Mouse (Mus musculus) Patski (cell line): Measurements from ENCODE around the gene Krt27. TPM values are rescaled to one million over a fixed set of nuclear protein-coding genes. Genes with fewer than 3 reads are reported as not detected.

ENCODE experiments used
- ATAC-seq: fragments of 100-300 bp; one replicate; pipeline ENCODE4 v1.8.0; 2021
- CTCF ChIA-PET: fragments of 350-600 bp; sonication (Branson Sonifier 250); formaldehyde crosslinking; loops from one replicate; lab custom pipeline; 2022; ENCODE audit warnings: inconsistent platforms; lab: Charles Lee
- POLR2A ChIA-PET: fragments of 350-600 bp; sonication (Branson Sonifier 250); formaldehyde crosslinking; loops from one replicate; lab custom pipeline; 2022; ENCODE audit warnings: antibody characterized with exemption, inconsistent platforms; lab: Charles Lee
- DNase-seq: peaks from one replicate; pipeline ENCODE4 v3.0.0-alpha.2; 2011; ENCODE audit warnings: low read depth, low spot score
- H3K27me3 ChIP-seq: fragments of 371-371 bp; one replicate; pipeline ENCODE4 v1.5.1; 2021
- CTCF ChIP-seq: fragments of 100-300 bp; IDR thresholded peaks from one replicate; pipeline ENCODE4 v1.5.1; 2021
- in situ Hi-C: fragments of 300-500 bp; cut with MboI; formaldehyde crosslinking; loops from 3 replicates; pipeline ENCODE4 v1.11.1; 2018; ENCODE audit warnings: low pct_unique_long_range_greater_than_20kb, mixed read lengths
- polyA plus RNA-seq: library from polyadenylated mRNA; unstranded; gene quantifications from one replicate; pipeline ENCODE4 v1.2.3, GENCODE M21; 2021

Gene Krt27
- polyA plus RNA-seq, 1 experiment from 2014 or later = not detected

DNA sequence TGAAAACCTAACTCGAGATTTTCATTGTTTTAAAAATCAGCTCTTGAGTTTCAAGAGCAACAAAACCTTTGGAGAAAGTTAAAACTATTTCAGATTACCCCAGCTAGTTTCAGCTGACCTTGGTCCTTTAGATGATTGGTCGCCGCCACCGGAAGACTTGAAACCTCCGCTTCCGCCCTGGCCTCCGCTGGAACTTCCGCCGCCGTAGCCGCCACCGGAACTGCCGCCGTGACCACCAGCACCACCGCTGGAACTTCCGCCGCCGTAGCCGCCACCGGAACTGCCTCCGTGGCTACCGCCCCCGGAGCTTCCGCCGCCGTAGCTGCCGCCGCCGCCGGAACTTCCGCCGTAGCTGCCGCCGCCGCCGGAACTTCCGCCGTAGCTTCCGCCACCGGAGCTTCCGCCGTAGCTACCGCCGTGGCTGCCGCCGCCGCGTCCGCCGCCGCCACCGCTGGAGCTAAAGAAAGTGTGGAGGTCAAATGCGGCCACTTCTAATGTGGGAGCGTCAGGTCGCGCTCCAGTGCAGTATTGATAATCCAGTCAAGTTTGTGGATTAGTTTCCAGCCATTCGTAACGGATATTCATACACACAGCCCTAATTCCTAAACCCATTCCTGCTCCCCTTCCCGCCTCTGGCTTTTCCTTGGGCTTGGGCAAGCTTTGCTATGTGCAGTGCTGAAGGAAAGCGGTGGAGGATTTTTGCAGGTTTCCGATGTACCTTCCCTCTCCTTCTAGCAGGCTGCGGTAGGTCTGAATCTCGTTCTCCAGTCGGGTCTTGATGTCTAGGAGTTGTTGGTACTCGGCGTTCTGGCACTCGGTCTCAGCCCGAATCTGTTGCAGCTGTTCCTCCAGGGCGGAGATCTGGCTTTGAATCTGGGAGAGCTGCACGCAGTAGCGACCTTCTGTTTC, 35.2 kb upstream of the Krt27 start:
- no peaks in the 10 kb centered on the region for H3K27me3 ChIP-seq
- ChIA-PET CTCF (interaction anchor here (0.7 to 1.7 kb wide), 7 partner anchors 17 to 912 kb away, joined by 3 to 5 read pairs (median 3); no protein-coding TSS in a partner anchor), POLR2A (no interaction called here)
- TF ChIP-seq CTCF = no peak
- in situ Hi-C loops = loop anchor here (10.0 kb wide), 1 partner anchor 189 kb away; no protein-coding TSS in a partner anchor
- ATAC-seq = peak; percentile 80
- no peak for DNase-seq

DNA sequence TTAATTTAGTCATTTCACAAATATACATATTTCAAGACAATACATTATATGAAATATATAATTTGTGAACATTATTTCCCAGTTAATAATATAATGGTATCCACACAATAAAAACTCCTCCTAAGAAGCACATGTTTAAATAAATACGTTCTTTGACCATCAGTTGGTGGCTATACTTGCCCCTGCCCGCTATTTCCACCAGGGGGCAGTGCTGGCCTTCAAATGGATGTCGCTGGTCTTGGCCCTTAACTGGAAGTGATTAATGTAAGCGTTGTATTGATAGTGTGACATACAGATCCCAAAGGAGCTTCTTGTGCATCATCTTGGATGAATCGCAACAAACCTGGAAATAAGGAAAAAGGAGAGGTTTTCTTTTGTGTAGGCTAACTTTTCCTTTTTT, 28.7 kb upstream of the Krt27 start:
- ChIA-PET CTCF (interaction anchor here (2.0 kb wide), 1 partner anchor 85 kb away, joined by 13 read pairs; no protein-coding TSS in a partner anchor), POLR2A (no interaction called here)
- peaks cover 16% of the 10 kb centered on the region for H3K27me3 ChIP-seq
- DNase-seq (no peak), ATAC-seq (no peak)
- in situ Hi-C loops = loop anchor here (5.0 to 10.0 kb wide), 2 partner anchors 33 to 625 kb away; no protein-coding TSS in a partner anchor
- peak; percentile 97 for TF ChIP-seq CTCF

DNA sequence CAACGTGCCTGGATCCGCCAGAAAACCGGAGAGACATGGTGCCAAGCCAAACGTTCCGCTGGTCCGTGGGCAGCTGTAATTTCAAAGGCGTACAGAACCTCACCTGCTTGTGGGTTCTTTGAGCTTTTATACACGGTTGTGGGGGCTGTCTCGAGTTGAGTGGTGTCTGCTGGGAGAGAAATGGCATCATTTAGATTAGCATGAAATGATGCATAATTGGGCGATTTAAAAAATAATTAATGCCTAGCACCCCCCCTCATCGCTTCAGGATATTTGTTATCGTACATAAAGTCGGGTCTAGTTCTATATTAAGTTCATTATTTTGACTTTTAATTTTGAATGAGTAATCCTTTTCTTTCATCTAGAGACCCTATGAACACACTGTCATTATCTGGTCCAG, 23.9 kb upstream of the Krt27 start, which contains the start of gene Krt28:
Gene Krt28 (minus strand): TSS at position 101 of the 400 bp plus-strand sequence.
- CTCF ChIA-PET = no interaction called here
- in situ Hi-C loops = loop anchor here (5.0 to 10.0 kb wide), 2 partner anchors 37 to 630 kb away; no protein-coding TSS in a partner anchor
- peaks cover 43% of the 10 kb centered on the region for H3K27me3 ChIP-seq
- TF ChIP-seq CTCF = no peak
- no peak for DNase-seq
- no peak for ATAC-seq
- POLR2A ChIA-PET = no interaction called here

DNA sequence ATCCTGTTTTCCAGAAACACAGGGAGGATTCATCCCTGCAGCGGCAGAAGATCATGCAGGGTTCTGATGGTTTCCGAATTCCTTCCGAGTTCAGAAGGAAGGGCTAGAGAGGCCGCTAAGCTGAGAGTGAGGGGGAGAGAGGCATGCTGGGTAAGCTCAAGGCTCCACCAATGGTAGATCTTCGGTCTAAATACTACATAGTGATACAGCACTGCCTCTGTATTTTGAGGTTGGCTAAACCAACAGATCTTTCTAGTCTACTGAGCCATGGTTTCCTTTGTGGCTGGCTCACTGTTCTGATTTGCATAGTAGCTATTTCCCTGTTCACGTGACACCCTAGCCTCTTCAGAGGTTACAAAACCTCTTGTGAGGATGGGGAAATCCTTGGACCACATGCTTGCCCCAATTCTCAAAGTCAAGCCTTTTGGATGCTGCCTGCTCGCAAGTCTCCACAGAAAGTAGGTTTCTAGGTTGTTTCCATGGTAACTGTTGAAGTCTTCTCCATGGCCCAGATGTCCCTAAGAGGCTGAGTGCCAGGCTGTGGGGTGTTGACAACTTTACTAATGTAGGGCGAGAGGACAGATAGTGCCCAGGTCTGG, 19.0 kb upstream of the Krt27 start:
- ATAC-seq = no peak
- H3K27me3 ChIP-seq = peaks cover 42% of the 10 kb centered on the region
- in situ Hi-C loops = loop anchor here (5.0 to 10.0 kb wide), 2 partner anchors 58 to 635 kb away; no protein-coding TSS in a partner anchor
- TF ChIP-seq CTCF = no peak
- ChIA-PET POLR2A (no interaction called here), CTCF (interaction anchor here (0.9 kb wide), 1 partner anchor 94 kb away, joined by 3 read pairs; no protein-coding TSS in a partner anchor)
- DNase-seq = no peak

DNA sequence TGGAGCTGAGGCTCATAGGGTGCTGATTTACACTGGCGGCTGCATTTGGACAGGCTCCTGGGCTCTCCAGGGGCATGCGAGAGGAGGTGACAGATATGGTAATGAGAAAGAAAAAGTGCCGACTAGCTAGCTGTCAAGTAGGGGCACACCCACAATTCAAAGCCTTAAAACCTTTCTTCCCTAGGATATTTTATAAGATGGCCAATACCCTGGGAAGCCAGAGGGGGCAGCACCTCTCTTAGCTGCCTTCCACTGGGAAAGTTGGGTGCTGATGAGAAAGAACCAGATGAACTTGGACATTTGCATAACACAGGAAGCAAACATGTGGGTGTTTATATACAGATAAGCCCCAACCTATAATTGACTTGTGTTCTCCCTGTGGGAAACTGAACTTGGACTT, 18.3 kb upstream of the Krt27 start:
- in situ Hi-C loops = loop anchor here (5.0 kb wide), 1 partner anchor 57 kb away; no protein-coding TSS in a partner anchor
- TF ChIP-seq CTCF = peak; percentile 72
- ChIA-PET POLR2A (no interaction called here), CTCF (interaction anchor here (1.6 kb wide), 1 partner anchor 17 kb away, joined by 4 read pairs; no protein-coding TSS in a partner anchor)
- H3K27me3 ChIP-seq = peaks cover 38% of the 10 kb centered on the region
- DNase-seq (no peak), ATAC-seq (no peak)

DNA sequence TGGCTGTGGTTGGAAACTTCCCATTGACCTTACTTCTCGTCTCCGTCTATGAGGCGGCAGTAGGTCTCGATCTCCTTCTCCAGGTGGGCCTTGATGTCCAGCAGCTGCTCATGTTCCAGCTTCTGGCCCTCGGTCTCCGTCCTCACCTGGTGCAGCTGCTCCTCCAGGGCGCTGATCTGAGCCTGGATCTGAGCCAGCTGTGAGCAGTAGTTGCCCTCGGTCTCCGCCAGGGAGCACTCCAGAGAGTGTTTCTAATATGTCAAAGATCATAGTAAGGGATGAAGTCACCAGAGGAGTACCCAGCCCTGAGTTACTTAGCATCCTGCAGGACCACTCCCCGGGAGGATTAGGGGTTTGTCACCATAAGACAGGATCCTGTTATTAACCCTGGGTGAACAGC, 15.9 kb upstream of the Krt27 start:
- in situ Hi-C loops = loop anchor here (5.0 kb wide), 1 partner anchor 54 kb away; no protein-coding TSS in a partner anchor
- ChIA-PET POLR2A (no interaction called here), CTCF (no interaction called here)
- ATAC-seq (no peak), DNase-seq (no peak)
- no peak for TF ChIP-seq CTCF
- H3K27me3 ChIP-seq = peaks cover 20% of the 10 kb centered on the region

DNA sequence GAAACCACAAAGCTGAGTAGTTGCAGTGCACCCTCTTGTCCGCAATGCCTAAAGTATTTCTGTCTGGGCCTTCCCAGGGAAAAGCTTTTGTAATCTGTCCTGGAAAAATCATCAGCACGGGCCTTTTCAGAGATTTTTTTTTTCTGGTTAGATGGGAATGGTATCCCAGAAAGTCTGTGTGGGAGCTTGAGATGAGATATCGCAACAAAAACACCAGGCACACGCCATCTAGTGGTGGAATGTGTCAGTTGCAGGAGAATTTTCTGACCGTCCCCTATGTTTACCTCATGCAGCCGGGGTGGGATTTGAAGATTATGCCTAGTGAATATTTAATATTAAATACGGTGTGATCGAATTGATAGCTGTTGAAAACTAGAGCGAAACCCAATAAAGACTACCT, 13.5 kb upstream of the Krt27 start:
- ATAC-seq = no peak
- CTCF ChIA-PET = interaction anchor here (0.6 to 1.5 kb wide), 5 partner anchors 19 to 931 kb away, joined by 3 to 6 read pairs (median 3); no protein-coding TSS in a partner anchor
- DNase-seq = no peak
- peaks cover 29% of the 10 kb centered on the region for H3K27me3 ChIP-seq
- in situ Hi-C loops = no loop called here
- peak; percentile 74 for TF ChIP-seq CTCF
- POLR2A ChIA-PET = no interaction called here

DNA sequence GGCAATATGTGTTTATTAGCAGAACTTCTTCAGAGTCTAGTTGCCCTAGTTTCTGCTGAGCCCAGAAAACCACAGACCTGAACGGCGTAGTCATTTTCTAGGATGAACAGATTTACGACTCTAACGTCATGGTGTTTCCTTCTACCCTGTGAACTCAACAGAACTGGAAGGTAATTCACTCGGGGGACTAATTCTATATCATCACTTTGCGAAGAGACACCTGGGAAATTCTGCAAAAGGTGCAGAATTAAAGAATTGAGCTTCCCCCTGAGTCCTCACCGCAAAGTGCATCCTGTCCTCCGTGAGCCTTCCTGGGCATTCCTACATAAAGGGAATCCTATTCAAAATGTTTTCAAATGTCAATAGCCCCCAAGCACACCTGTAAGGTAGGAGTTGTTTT, 10.5 kb upstream of the Krt27 start:
- in situ Hi-C loops = no loop called here
- CTCF ChIA-PET = interaction anchor here (1.5 kb wide), 1 partner anchor 11 kb away, joined by 3 read pairs; no protein-coding TSS in a partner anchor
- no peak for TF ChIP-seq CTCF
- peaks cover 36% of the 10 kb centered on the region for H3K27me3 ChIP-seq
- no peak for ATAC-seq
- DNase-seq = no peak
- POLR2A ChIA-PET = no interaction called here

DNA sequence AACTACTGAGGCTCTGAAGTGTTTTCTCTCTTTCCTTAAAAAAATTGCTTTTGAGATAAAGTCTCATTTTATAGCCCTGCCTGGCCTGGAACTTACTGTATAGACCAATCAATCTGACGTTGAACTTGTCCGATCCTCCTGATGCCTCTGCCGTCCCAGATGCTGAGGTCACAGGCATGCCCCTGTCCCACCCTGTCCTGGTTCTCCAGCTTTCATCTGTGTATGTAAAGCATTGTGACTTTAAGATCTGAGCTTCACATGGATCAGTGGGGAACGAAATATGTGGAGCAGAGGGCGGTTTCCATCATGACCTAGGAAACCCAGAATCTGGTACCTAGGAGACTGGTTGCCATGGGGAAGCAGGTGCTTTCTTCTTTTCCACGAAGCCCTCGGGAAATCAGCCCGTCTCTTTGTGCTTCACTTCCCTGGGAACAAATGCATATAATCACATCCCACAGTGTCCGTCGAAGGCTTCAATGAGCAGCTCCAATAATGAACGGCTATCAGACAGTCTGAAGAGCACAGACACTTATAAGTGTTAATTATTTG, 11.5 kb downstream of the Krt27 start:
- ATAC-seq = no peak
- in situ Hi-C loops = no loop called here
- CTCF ChIA-PET = no interaction called here

DNA sequence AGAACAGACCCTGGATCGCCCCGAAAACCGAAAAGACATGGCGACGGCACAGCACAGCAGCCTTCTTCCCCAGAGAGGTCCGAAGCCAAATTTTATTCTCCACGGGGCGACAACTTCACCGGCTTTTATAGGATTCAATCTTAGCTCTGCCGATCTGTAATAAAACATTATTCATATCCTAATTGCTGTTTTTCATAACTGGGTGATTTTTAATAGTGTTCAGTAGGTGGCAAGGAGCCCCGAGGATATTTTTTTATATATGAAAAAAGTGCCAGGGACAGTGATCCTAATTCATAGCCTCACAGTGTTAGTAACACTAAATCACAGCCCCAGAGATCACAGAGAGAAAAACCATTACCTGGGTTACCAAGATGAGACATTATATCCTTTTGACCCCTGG, 13.0 kb downstream of the Krt27 start, which contains the start of gene Krt26:
Gene Krt26 (minus strand): TSS at position 101 of the 400 bp plus-strand sequence.
- DNase-seq (no peak), ATAC-seq (no peak)
- in situ Hi-C loops = no loop called here
- TF ChIP-seq CTCF = no peak
- CTCF ChIA-PET = no interaction called here
- POLR2A ChIA-PET = no interaction called here
- peaks cover 4% of the 10 kb centered on the region for H3K27me3 ChIP-seq

More for the DNA sequence above, 11.5 kb downstream of the Krt27 start:
- DNase-seq = no peak
- no peak for TF ChIP-seq CTCF
- no peaks in the 10 kb centered on the region for H3K27me3 ChIP-seq
- POLR2A ChIA-PET = no interaction called here
